Mouse (Mus musculus) activated CD4-positive, CD25-positive, alpha-beta regulatory T cell, adult 4 months (primary cell): ENCODE results near the gene Dnajc1. TPM values are rescaled to one million over a fixed set of nuclear protein-coding genes. Genes with fewer than 3 reads are reported as not detected.

Experiments used
- ATAC-seq: one replicate; pipeline ENCODE4 v1.8.0; 2017
- polyA plus RNA-seq, 2 experiments: library from polyadenylated mRNA; unstranded; fragments of 100-300 nt; shearing (Covaris generic); gene quantifications; one replicate each; pipeline ENCODE4 v1.2.1; 2017

Dnajc1 gene
- polyA plus RNA-seq, 2 experiments from 2014 or later = 28.5 to 33.8 TPM

GRCm38 (mm10) chr2:18195691-18196396, 196.8 kb downstream of the Dnajc1 start:
- no peak for ATAC-seq

DNA sequence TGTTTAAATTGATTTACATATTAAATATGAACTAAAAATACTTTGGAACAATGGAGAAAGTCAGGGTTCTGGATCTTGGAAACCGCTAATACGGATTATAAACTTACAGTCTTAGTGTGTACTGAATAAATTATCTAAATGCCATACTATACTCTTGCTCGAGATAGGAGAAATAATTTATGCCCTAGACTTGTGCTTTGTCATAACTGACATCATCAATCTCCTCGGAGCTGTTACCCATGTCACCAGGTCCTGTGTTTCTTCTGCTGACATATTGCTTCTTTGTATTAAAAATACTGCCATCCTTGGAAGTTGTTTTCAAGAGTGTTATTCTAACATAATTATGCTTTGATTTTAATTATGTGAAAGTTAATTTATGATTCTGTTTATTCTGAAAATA, 197.3 kb downstream of the Dnajc1 start:
- no peak for ATAC-seq

DNA sequence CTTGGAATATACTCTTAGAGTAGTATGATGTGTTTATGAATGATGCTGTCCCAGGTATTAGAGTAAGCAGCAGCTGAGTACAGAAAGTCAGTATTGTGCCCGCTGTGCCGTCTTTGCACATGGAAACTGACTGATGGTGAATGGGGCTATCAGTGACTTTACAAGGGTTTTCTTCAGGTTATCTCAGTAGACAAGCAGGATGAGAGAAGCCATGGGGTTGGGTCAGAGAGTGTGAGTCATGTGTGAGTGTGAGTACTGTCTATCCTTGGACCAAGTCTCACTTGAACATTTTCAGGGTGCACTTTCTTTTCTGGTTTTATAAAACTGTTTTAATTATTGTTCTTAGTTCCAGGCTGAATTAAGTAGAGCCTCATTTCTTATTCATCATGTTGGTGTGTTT, 204.3 kb downstream of the Dnajc1 start:
- ATAC-seq = no peak

- ATAC-seq = no peak
Measured at GRCm38 (mm10) chr2:18183079-18183478, 209.6 kb downstream of the Dnajc1 start.

- no peak for ATAC-seq
Measured at GRCm38 (mm10) chr2:18181631-18182030, 211.0 kb downstream of the Dnajc1 start.

- ATAC-seq = no peak
Measured at GRCm38 (mm10) chr2:18180323-18180722, 212.3 kb downstream of the Dnajc1 start.

- ATAC-seq = no peak
Measured at GRCm38 (mm10) chr2:18176235-18176634, 216.4 kb downstream of the Dnajc1 start.

DNA sequence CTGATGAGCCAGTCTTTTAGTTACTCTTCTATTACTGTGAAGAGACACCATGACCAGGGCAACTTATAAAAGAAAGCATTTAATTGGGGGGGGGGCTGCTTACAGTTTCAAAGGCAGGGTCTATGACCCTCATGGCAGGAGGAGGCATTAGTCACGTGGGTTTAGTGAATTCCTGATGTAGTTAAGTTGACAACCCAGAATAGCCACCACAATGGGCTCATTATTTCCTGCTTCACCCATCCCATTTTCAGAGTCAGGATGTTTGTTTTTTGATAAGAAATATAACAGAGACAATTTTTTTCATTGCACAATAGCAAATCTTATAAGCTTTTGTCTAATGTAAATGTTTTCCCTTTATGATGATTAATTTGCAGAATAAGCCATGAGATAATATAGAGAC, 217.4 kb downstream of the Dnajc1 start:
- ATAC-seq = no peak

- no peak for ATAC-seq
Measured at GRCm38 (mm10) chr2:18169174-18169948, 223.3 kb downstream of the Dnajc1 start.

GRCm38 (mm10) chr2:18165511-18165910, 227.1 kb downstream of the Dnajc1 start:
- ATAC-seq = no peak

- no peak for ATAC-seq
Measured at GRCm38 (mm10) chr2:18160992-18161391, 231.6 kb downstream of the Dnajc1 start.

DNA sequence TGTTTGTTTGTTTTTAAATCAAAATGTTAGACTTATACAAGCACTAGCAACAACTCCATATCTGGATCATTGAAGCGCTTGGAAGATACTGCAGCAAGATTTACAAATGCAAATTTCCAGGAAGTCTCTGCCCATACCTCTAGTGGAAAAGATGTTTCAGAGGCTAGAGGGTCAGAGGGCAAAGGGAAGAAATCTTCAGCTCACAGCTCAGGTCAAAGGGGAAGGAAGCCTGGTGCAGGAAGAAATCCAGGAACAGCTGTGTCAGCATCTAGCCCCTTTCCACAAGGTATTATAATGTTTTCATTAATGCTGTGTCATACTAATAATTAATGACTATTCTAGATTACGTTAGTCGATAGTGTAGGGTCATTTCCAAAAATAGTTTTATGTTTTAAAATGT, 233.2 kb downstream of the Dnajc1 start:
- ATAC-seq = no peak

- ATAC-seq = no peak
Measured at GRCm38 (mm10) chr2:18156131-18156530, 236.5 kb downstream of the Dnajc1 start.
